9 mouse cellular contexts compared by ENCODE assay signal in genomic region chr7:116644902-116645650, GRCm38 (mm10).
DNase-seq lines count a peak whose midpoint lies in the region; ATAC-seq and TF ChIP-seq lines count a peak whose summit lies in the region.
"Had no signal": no experiment of that assay in that cellular context is flagged by ENCODE, and none has a peak within 500 bp of the region (broad histone marks: within the 10 kb centered on the region; RNA-seq: fewer than 3 reads in every experiment).

No protein-coding gene starts in this region.

- peak; percentile 47 for ATAC-seq in frontal cortex, adult (ENCODE audit: low TSS enrichment)
- no peak for ATAC-seq in lung, embryonic 14.5 days (ENCODE audit: insufficient read depth)

- no peak overlapping the region for H3K27ac ChIP-seq in lung, embryonic 14.5 days (ENCODE audit: low read depth)
- H3K27ac ChIP-seq: liver, embryonic 15.5 days had no signal

- peak; percentile 64 for TF ChIP-seq CTCF in lung, embryonic 14.5 days (IDR thresholded peaks at IDR 0.05; ENCODE audit: low read depth)

- no peaks in the 10 kb centered on the region for H3K4me1 ChIP-seq in lung, embryonic 14.5 days (ENCODE audit: insufficient read depth)
- H3K4me1 ChIP-seq: liver, embryonic 15.5 days had no signal

- H3K4me2 ChIP-seq in lung, embryonic 14.5 days = no peak overlapping the region
- H3K4me2 ChIP-seq: liver, embryonic 15.5 days had no signal

- H3K9me3 ChIP-seq in lung, embryonic 14.5 days (ENCODE audit: low read depth, low read length) = no peaks in the 10 kb centered on the region
- H3K9me3 ChIP-seq: liver, embryonic 15.5 days had no signal

- no peak overlapping the region for H3K9ac ChIP-seq in lung, embryonic 14.5 days
- H3K9ac ChIP-seq: liver, embryonic 15.5 days had no signal

- H3K27me3 ChIP-seq in lung, embryonic 14.5 days (ENCODE audit: insufficient read depth, low read length) = no peaks in the 10 kb centered on the region
- H3K27me3 ChIP-seq: liver, embryonic 15.5 days had no signal

- no peaks in the 10 kb centered on the region for H3K36me3 ChIP-seq in lung, embryonic 14.5 days (ENCODE audit: insufficient read depth)
- H3K36me3 ChIP-seq: liver, embryonic 15.5 days had no signal

- WGBS in lung, embryonic 14.5 days = 55% methylated on average over 10 of the region's 10 CpGs

- DNase-seq in cerebellum, adult 8-10 months = peak; percentile 16
- DNase-seq in cerebellum, adult 9-11 months = no peak
- peak; percentile 68 for DNase-seq in 3T3-L1 (ENCODE audit: low read depth, low spot score)
- peak; percentile 70 for DNase-seq in adrenal gland, postnatal 10 days
- DNase-seq in kidney, postnatal 14 days = peak; percentile 54
- DNase-seq in lung, embryonic 14.5 days = peak; percentile 66
- peak; percentile 12 to 69 for DNase-seq in spleen, postnatal 10 days (ENCODE audit: low spot score in 2 of 2)

- no peak overlapping the region for H3K4me3 ChIP-seq in lung, embryonic 14.5 days (ENCODE audit: low read depth, low read length)
- H3K4me3 ChIP-seq: liver, embryonic 15.5 days had no signal
